Mouse (Mus musculus): ENCODE data around the gene Grb2.

The Grb2 gene

GRCm38 (mm10) chr11:115708209-115708876 lies at the start of gene Grb2:
Gene Grb2, minus strand, starts transcription at chr11:115708597.
- in situ Hi-C loops (cut with MboI): no loop called here

DNA sequence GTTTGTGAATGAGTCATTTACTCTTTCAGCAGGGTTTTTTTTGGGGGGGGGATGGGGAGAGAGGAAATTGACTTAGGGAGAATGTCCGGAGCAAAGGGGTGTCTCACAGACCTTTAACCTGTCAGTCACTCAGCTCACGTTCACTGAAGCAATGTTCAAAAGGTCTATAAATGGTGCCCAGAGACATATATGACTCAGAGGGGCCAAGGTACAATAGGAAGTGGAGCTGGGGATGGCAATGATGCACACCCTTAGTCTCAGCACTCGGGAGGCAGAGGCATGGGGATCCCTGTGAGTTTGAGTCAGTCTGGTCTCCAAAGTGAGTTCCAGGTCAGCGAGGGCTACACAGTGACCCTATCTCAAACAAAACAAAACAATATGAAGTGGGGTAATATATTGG lies 45.1 kb upstream of the Grb2 start:
- in situ Hi-C loops (cut with MboI): no loop called here

- in situ Hi-C loops (cut with MboI): no loop called here
Measured at GRCm38 (mm10) chr11:115752653-115753052, 44.3 kb upstream of the Grb2 start.

- in situ Hi-C loops (cut with MboI): no loop called here
Measured at GRCm38 (mm10) chr11:115751725-115752124, 43.3 kb upstream of the Grb2 start.

GRCm38 (mm10) chr11:115749834-115750233 lies 41.4 kb upstream of the Grb2 start:
- in situ Hi-C loops (cut with MboI): no loop called here

DNA sequence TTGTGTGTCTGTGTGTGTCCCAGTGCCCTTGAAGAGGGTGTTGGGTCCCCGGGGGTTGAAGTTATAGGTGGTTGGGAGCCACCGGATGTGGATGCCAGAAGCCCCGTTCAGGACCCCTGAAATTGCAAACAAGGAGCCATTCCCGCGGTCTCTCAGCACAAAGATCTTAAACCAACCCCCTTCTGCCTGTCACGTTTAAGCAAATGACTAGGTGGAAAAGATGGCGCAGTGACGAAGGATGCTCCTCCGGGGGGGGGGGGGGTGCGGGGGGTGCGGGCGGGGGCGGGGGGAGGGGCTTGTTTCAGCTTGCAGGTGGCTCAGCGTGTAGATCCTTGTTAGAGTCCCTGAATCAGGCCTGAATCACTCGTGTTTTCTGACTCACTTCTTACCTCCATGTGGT lies 39.0 kb upstream of the Grb2 start:
- in situ Hi-C loops (cut with MboI): no loop called here

- in situ Hi-C loops (cut with MboI): no loop called here
Measured at GRCm38 (mm10) chr11:115746762-115747161, 38.4 kb upstream of the Grb2 start.

- in situ Hi-C loops (cut with MboI): no loop called here
Measured at GRCm38 (mm10) chr11:115746109-115746508, 37.7 kb upstream of the Grb2 start.

- in situ Hi-C loops (cut with MboI): no loop called here
Measured at GRCm38 (mm10) chr11:115744385-115744784, 36.0 kb upstream of the Grb2 start.

GRCm38 (mm10) chr11:115742926-115743325 lies 34.5 kb upstream of the Grb2 start:
- in situ Hi-C loops (cut with MboI): no loop called here

DNA sequence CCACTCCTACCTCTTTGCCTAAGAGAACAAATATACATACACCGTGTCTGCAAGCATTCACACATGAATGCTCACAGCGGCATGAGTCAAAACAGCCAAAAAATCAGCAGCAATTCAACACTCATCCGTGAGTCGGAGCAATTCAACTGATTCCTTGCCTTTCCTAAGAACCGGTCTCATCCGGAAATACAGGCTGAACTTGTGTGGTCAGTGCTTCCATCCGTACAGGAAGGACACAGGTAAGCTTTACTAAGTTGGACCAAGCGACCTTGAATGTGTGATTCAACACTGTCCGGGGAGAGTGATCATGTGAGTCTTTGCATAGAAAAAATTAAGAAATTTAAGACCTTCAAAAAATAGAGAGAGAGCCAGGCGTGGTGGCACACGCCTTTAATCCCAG lies 32.7 kb upstream of the Grb2 start:
- in situ Hi-C loops (cut with MboI): no loop called here

- in situ Hi-C loops (cut with MboI): no loop called here
Measured at GRCm38 (mm10) chr11:115738275-115738885, 30.0 kb upstream of the Grb2 start.

DNA sequence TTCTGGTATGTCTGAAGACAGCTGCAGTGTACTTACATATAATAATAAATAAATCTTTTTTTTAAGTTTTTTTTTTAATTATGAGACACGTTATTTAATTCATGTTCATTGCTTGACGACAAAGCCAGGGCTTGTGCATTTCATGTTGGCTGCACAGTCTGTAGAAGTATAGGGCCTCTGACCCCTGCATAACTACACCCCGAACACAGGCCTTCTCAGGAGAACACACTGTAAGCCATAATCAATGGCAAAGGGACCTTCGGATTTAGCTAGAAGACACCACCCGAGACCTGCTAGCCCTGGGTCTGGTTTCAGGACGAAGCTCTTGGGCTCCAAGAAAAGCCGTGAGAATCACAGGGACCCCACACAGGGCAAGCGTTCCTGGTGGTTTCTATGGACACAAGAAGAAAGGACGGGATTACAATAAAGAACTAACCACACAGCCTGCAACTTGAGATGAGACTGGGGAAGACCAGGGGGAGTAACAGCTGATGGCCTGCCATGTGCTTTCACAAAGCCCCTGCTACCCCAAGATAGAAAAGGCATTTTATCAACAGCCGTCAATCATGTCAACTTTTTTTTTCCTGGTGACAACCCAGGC lies 29.3 kb upstream of the Grb2 start:
- in situ Hi-C loops (cut with MboI): no loop called here

DNA sequence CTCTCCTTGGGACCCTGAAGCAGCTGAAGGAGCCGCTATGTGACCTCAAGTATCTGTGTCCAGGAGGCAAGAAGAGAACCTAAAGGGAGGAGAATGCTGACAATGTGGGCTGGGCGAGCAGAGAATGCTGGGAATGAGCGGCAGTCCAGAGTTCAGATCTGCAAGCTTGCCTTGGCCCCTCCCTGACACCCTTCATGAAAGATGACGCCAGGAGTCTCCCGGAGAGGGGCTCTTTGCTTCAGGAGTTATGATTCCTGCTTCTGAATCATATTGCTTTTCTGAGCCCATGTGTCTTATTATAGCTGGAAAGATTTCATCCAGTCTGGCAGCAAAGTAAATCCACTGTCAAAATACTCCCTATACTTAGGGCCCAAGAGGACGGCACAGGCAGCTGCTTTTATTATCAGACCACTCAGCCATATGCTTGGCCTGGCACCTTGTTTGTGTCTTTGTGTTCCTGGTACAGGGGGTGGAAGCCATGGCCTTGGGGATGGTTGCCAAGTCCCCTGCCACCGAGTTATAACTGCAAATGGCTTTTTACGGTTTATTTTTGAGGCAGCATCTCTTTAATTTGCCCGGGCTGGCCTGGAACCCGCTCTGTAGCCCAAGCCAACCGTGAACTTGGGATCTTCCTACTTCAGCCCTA lies 25.8 kb upstream of the Grb2 start:
- in situ Hi-C loops (cut with MboI): no loop called here

DNA sequence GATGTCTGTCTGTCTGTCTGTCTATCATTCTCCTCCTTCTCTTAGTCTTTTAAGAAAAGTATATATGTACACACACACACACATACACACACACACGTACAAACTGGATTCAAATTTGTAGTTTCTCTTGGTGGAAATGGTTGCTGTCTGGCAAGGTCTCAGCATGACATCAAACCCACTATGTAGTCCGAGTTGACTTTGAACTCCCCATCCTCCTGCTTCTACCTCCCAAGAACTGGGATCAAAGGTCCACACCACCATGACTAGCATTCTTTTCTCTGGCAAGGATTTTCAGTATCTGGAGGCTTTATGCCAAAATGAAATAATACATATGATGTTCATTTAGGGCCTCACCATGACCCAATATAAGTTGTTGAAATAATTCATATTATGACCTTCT lies 14.8 kb upstream of the Grb2 start:
- in situ Hi-C loops (cut with MboI): loop anchor here (5.0 kb wide), 1 partner anchor 89 kb away; the partner anchor contains the start of genes Caskin2 and Tsen54

- in situ Hi-C loops (cut with MboI): loop anchor here (5.0 kb wide), 1 partner anchor 90 kb away; the partner anchor contains the start of genes Caskin2 and Tsen54
Measured at GRCm38 (mm10) chr11:115722638-115723037, 14.2 kb upstream of the Grb2 start.

GRCm38 (mm10) chr11:115717660-115718390 lies 9.4 kb upstream of the Grb2 start:
- in situ Hi-C loops (cut with MboI): loop anchor here (5.0 to 10.0 kb wide), 2 partner anchors 76 to 233 kb away; no protein-coding TSS in a partner anchor

DNA sequence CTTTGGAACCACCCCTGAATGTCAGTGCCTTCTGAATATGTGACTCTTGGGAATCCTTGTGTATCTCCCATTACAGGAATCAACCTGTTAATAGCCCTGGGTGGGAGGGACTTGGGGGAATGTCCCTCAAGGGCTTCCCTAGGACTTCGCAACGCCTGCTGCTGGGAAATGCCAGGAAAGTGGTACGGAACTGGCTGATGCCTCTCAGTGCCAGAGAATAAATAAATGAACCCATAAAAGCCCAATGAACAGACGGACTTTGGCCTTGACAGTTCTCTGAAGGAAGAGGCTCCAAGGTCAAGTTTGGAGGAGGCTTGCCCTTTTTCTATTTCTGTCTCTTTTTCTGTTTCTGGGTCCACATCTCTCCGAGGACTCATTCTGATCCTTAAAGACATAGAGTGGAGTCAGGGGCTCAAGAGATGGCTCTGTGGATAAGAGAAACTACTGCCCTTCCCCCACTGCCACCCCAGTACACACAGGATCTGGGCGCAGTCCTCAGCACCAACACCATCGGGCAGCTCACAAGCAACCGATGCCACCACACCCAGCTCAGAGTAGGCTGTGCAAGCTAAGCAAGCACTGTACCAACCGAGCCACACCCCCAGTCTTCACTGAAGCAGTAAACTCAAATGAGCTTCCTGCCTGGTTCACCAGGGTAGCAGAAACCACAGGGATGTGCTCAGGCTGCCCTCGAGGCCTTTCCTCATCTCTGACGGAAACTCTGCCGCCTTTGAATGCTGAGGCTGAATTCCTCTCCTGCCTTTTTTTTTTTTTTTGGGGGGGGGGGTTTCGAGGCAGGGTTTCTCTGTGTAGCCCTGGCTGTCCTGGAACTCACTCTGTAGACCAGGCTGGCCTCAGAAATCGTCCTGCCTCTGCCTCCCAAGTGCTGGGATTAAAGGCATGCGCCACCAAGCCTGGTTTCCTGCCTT lies 8.3 kb upstream of the Grb2 start:
- in situ Hi-C loops (cut with MboI): loop anchor here (5.0 to 10.0 kb wide), 2 partner anchors 74 to 232 kb away; no protein-coding TSS in a partner anchor

- in situ Hi-C loops (cut with MboI): loop anchor here (10.0 kb wide), 1 partner anchor 230 kb away; no protein-coding TSS in a partner anchor
Measured at GRCm38 (mm10) chr11:115714491-115714890, 6.1 kb upstream of the Grb2 start.

GRCm38 (mm10) chr11:115713447-115713846 lies 5.0 kb upstream of the Grb2 start:
- in situ Hi-C loops (cut with MboI): loop anchor here (10.0 kb wide), 1 partner anchor 229 kb away; no protein-coding TSS in a partner anchor
